Mouse (Mus musculus) layer of hippocampus, postnatal 25 days (tissue): ENCODE measurements around the gene Oser1. TPM values are rescaled to one million over a fixed set of nuclear protein-coding genes. Genes with fewer than 3 reads are reported as not detected.

Experiments used
- DNase-seq, 2 experiments: peaks; one replicate each; pipeline ENCODE4 v3.0.0; 2022; ENCODE audit warnings: mixed read lengths in 2 of 2, low spot score in 1 of 2; ENCODE audit errors: extremely low spot score in 1 of 2
- total RNA-seq, 2 experiments: library from RNA; stranded (reverse); gene quantifications; 2 replicates each; pipeline ENCODE4 v1.2.3; 2021

Oser1 gene
- total RNA-seq, 2 experiments from 2014 or later = 20.4 to 21.5 TPM

DNA sequence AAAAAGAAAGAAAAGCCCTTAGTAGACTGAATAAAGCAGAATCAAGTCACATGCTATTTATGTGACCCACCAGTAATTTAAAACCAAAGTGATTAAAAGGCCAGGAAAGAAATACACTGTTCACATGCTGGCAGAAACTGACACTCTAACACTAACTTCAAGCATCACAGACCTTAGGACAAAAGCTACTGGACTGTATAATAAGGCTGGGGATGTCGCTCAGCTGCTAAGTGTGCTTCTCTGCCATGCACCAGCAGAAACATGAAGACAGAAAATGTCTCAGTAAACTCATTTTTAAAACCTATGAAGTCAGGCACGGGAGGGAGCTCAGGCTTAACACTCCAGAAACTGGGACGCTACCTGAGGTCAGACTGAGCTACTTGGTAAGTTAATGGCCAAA, 14.3 kb downstream of the Oser1 start:
- no peak for DNase-seq

DNA sequence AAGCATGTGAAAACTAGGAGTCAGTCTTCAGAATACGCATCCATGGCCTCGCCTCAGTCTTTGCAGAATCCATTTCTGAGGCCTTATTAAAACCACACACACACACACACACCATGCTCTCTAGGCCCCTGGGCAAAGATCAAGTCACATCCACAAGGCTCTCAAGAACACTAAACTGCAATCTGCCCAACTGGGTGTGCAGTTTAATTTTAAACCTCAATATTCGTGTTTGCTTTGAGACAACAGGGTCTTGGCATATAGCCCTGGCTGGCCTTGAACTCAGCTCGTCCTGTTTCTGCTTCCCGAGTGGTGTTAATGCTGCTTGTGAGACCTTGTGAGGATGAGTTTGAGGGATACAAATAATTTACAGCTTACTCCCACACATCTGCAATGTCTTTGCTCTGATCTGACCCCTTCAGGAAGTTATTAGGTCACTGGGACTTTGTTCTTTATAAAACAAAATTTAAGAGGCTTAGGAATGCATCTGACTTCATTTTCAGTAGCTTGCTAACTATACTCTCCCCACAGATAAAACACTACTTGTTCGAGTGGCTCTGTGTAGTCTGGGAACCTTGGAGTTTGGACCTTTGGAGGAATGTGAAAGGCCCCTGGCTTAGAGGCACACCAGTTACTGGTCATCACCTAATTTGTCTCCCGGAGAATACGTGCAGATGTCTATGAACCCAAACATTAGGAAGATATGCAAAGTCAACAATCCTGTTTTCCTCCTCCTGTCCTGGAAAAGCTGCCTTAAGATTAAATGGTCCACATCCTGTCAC, 20.3 kb downstream of the Oser1 start:
- DNase-seq = no peak

DNA sequence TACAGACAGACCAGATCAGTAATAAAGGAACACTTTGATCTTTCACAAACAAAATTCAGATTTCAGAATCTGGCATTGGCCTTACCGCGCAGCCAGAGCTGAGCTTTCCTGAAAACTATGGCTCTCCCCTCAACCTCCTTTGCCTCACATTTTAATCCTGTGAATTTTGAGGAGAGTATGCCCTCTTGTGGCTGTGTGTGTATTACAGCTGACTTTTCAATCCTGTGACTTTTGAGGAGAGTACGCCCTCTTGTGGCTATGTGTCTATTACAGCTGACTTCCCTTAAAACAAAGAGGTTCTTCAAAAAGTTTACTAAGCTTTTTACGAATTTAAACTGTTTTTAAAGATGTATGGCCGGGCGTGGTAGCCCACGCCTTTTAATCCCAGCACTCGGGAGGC, 23.3 kb downstream of the Oser1 start:
- peak; percentile 71 to 87 for DNase-seq

DNA sequence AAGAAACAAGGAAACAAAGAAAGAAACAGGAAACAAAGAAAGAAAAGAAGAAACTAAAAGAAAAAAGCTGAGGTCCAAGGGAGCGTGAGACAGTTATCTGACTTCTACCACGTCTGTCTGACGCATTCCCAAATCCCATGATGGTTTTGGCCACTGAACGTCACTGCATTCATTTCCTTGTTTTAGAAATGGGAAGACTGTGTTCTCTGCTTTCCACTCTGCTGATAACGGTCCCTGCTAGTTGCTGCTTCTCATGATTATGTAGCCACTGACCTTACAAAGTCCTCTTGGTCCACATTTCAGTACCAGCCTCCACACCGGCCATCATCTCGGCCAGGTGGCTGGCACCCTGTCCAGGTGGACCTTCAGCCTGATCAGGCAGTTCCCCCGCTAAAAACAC, 25.3 kb downstream of the Oser1 start:
- no peak for DNase-seq

DNA sequence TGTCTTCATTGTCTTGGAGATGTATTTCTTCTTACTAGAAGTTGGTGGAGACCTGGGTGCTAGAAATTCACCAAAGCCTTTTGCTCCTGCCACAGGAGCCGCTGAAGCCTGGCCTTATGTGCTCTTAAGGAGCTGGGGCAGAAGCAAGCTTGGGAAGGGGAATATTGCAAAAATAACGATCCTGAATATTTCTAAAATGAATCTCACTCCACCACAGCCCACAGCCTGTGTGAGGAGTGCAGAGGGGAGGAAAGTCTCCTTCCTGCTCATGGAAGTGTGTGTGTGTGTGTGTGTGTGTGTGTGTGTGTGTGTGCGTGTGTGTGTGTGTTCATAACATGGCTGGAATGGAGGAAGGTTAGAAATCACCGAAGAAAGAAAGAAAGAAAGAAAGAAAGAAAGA, 25.7 kb downstream of the Oser1 start:
- no peak for DNase-seq

DNA sequence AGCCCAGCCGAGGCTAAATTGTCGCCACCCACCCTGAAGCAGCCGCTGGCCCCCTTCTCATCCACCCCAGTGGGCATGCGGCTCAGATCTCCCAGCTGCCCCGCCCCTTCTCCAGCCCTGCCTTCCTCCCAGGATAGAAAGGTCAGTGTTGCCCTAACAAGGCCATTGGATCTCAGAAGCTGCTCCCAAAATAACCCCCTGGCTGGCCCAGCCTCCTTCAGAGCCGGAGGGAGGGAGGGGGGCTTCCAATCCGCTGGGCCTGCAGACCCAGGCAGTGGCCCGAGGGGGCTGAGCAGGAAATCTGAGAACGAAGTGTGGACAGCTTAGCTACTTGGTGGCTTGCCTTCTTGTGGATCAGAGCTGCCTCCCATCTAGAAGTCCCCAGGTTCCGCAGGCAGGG, 26.6 kb downstream of the Oser1 start, which contains the start of gene Jph2:
Jph2 (minus strand) TSS at position 89 of the 400 bp plus-strand sequence.
- no peak for DNase-seq

DNA sequence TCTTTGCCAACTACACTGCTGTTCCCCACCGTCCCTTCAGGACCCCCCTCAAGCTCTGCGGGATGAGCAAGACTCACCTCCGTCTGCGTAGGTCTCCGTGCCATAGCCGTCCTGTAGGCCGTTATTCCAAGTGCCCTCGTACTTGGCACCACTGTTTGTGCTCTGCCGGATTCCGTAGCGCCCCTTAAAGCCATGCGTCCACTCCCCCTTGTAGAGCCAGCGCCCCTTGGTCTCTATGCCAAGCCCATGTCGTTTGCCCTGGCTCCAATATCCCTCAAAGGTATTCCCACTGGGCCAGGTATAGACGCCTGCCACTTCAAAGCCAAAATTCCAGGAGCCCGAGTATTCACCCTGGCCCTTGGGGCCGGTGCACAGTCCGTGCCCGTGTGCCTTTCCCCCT, 27.4 kb downstream of the Oser1 start:
- no peak for DNase-seq

DNA sequence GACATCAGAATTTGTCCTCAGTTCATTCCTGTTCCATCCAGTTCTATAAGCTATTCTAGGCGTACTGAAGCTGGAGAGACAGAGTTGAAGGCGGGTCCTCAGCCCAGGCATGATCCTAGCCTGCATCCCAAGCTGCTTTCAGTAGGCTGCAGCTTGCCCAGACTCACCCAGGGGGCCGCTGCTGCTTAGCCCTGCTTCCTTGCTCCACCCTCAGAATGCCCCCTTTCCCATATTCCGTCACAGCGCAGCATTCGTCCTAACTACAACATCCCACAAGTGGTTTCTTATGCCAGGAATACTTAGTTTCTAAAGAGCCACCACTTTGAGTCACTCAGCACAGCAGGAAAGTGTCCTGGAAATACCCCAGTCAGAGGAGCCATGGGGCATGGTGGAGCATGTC, 29.5 kb downstream of the Oser1 start:
- DNase-seq = no peak

DNA sequence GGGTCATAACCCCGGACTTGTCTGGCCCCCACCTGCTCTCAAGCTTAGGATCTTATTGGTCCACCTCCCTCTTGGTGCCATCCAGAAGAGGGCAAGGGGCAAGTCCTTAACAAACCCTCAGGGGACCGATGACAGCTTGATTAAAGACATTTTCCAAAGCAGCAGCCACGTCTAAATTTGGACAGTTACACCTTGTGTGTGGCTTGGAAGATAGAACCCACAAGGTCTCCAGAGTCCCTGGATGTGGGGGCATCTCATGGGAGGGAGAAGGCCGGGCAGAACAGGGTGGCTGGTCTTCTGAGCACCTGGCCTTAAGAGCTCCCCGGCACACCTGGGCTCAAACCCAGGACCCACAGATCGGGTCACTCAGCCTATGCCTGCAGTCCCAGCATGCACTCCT, 30.5 kb downstream of the Oser1 start:
- DNase-seq = no peak

DNA sequence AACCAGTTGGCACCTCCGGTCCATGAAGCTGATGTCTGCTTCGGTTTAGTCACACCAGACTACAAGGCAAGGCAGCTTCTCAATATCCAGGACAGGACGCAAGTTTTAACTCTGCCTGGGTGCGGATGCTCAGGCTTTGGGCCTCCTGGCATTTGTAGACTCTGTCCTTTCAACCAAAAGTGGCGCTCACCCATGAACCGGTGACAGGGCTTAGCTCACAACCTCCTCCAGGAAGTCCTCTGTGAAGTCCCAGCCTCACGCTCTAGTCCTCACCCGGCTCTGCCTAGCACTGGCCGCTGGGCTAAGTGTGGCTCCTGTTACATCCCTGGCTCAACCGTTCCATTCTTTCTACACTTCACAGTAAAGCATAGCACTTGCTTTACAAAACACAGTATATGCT, 31.3 kb downstream of the Oser1 start:
- no peak for DNase-seq

DNA sequence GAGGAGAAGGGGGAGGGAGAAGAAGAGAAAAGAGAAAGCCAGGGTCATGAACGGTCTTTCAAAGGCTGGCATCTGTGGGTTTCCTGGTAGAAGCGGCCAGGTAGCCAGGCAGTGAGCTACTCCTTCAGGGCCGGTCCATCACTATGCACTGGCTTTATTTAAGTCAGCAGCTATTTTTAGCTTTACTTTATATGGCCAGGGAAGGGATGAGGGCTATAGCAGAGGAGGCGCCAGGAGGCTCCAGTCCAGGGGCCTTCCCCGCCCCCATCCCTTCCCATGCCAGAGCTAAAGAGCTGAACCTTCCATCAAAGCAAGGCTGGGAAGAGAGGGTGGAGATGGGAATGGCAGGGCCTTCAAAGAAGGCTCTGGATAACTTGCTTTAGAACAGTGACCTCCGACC, 32.1 kb downstream of the Oser1 start:
- no peak for DNase-seq

DNA sequence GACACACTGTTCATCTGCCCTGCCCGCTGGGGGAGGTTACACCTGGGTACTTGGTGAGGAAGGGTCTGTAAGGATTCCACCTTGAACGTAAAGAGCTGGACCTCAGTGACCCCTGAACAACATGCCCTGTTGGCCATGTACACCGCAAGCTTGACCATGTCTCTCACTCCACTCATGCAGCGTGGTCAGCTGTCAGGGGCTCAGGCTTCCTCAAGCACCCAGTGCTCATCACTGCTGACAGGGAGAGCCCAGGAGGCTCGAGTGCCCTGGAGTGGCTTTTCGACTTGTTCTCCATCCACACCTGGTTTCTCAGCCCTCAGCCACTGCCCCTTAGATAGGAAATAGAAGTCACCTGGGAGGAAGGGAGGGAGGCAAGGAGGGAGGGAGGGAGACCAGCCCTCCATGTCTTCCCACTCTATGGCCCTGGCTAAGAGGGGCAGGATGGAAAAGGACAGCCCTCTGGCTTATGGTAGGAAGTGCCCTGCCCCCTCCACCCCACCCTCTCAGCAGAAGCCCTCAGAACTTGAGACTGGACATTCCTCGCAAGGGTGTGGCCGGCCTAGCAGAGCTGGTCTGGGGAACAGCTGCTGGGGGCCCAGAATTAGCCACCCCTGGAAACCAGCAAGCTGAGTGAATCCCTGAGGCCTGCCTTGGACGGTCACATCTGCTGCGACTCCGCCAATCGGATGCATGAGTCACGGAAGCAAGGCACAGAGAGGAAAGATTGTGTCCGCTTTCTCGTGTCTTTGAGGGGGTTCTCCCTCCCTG, 37.9 kb downstream of the Oser1 start:
- no peak for DNase-seq

DNA sequence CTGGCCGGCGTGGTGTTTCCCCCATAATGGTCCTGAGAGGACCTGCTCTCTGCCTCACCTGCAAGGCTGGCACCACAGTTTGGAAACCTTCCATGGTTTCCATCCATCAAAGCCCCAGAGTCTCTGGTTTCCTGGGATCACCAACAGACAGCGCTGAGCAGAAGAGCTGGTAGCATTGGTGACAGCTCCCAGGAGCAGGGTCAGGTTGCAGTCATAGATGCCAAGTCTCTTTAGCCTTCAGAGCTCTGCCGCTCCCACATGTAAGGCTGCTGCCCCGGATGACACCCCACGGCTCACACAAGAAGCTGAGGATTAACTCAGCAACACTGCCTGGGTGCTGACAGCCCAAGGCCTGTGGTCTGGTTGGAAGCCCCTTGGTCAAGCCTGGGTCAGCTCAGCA, 39.4 kb downstream of the Oser1 start:
- no peak for DNase-seq

DNA sequence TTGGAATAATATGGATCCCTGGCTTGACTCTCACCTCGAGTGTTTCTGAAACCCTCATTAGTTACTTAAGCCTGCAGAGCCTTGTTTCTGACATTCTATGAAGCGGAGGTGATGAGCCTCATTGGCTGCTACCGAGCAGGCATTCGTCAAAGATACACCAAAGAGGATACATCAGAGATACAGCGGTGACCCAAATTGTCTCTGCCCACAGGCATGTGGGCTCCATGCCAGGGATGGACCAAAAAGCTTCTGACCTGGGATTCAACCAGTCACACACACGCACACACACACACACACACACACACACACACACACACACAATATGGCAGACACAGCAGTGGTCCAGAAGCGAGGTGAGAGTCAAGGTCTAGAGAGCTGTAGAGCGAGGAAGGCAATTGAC, 43.3 kb downstream of the Oser1 start:
- no peak for DNase-seq

DNA sequence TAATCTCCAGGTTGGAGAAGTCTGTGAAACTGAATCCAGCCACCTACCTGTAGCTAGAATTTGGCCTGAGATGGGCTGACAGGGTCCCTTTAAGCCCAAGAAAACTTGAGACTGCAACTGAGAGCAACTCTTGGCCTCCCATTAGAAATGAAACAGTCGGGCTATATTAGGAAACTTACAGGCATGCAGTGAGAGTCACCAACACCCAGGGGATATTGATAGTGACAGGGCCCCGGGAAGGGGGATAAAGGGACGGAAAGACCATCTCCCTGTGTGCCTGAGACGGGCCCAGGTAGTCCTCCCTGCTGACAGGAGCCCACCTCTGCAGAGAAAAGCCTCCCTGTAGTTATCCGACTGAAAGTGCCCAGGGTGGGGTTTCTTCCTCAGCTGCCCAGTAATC, 45.1 kb downstream of the Oser1 start:
- no peak for DNase-seq

DNA sequence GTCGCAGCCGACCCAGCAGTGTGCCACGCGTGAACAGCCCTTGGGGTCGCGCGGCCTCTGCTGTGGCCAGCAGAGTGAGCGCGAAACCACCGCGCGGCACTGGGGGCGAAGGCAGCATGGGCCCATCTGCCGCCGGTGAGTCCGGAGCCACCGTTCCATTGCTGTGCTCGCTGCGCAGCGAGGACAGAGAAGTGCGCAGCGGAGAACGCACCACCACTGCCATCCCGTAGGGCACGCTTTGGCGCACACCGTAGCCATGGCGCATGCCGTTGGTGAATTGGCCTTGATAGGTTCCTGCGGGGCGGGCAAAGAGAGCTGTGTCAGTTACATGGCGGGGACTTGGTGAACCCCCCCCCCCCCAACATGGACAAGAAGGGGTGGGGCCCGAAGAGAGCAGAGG, 48.4 kb downstream of the Oser1 start:
- no peak for DNase-seq

DNA sequence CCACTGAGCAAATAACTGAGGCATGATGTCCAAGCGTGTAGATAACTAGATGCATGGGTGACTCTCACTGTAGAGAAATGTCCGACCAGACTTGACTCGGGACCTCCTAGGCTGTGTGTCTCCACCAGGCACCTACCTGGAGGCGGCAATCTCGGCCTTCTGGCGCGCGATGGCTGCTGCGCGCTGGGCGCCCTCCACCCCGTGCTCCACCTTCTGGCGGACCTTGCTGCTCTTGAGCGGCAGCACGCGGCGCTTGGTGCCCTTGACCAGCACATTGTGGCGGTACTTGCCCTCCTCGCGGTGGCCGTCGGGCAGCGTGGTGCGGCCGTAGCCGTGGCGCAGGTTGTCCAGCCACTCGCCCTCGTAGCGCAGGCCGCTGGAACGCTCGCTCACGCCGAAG, 49.0 kb downstream of the Oser1 start:
- DNase-seq = no peak

DNA sequence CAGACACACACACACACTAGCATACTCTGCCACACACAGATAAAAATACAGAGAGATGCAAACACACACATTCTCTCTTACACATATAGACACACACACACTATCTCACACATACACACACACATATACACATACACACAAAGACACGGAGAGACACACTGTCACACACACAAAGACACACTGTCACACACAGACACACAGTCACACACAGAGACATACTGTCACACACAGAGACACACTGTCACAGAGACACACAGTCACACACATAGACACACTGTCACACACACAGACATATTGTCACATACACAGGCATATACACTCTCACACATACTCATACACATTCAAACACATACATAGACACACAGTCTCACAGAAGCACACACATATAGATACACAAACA, 51.9 kb downstream of the Oser1 start:
- DNase-seq = no peak

DNA sequence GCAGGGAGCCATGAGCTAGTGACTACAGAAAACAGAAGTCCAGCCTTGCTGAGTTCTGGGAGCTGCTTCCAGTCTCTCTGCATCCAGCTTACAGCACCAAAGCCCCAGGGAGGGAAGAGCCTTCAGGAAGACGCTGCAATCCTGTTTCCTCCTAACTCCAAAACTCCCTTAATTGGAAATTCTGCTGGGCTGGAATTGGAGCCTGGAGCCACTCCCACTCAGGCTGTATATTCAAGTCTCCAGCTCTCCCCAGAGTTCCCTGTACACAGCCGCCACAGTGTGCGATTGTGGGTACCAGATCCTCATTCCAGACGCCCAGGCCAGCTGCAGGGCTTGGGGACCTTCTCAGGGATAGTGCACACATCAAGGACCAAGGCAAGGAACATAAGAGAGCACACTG, 54.3 kb downstream of the Oser1 start:
- DNase-seq = no peak

DNA sequence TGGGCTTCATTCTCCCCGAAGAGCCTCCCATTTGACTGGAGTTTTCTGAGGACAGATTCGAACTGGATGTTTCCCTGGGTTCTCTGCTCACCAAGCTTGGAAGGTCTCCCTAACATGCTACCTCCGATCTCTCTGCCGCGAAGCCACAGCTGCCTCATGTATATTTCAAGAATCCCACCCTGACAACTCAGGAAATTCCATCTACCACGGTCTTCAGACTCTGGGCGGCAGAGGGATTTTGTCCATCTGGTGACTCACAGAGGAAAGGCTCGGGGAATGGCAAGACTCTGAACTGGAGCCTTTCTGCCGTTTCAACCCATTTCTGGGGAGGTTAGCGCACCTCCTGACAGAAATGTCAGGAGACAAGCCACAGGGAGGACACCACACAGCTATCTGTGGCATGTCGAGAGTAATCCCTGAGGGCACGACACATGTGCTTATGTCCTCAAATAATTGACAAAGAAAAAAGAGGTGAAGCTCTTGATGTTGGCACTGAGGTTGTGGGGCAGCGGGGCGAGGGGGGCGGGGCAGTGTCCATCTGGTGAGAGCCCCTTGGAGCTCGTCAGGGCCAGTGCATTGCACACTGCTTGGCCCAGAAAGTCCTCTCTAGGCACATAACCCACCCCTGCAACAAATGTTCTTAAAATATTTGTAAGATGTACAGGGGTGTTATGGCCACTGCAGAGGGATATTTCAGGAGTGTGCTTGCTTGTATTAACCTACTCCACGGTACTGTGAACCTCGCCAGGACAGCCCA, 59.5 kb downstream of the Oser1 start:
- no peak for DNase-seq
